Mouse (Mus musculus) layer of hippocampus, postnatal 14 days (tissue): ENCODE results near the gene Gm3127. TPM values are rescaled to one million over a fixed set of nuclear protein-coding genes. Genes with fewer than 3 reads are reported as not detected.
"Not testable (repeated sequence)": the region's sequence is repeated elsewhere in the genome, so short reads cannot be mapped to it uniquely, and the experiment has no call there.

Source experiments
- DNase-seq, 2 experiments: peaks; one replicate each; pipeline ENCODE4 v3.0.0; 2021 to 2022; ENCODE audit warnings: low spot score in 2 of 2, mixed read lengths in 1 of 2
- long read RNA-seq, 2 experiments: library from polyadenylated mRNA; stranded (forward); transcript quantifications; one replicate each; pipeline ENCODE4 v2.0.0; 2021
- total RNA-seq, 2 experiments: library from RNA; stranded (reverse); gene quantifications; 2 replicates each; pipeline ENCODE4 v1.2.3; 2021

The Gm3127 gene
- total RNA-seq, result not detected
- long read RNA-seq, experiment 1, result 0 reads
- long read RNA-seq, experiment 2, result 0 reads

DNA sequence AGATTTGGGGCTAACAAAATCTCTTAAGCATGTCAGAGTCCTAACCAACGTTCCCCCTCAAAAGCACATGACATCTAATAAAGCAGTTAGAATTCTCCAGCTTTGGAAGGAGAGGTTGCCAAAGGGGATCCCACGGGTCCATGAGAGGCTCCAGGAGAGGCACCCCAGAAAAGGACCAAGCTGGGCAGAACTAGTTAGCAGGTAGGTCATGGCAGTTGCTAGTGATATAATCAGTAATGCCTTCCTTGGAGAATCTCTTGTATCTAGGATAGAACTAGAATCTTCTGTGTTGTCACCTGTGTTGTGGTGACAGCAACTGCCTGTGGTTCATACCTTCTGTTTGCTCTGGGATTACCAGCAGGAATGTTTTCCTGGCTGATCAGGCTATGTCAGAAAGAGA is at the start of gene Gm3127:
Gm3127 (plus strand) TSS at position 301 of the 400 bp plus-strand sequence.
- not testable (repeated sequence) for DNase-seq

- not testable (repeated sequence) for DNase-seq
Measured at GRCm38 (mm10) chr14:4141646-4142045, 23.2 kb upstream of the Gm3127 start.

DNA sequence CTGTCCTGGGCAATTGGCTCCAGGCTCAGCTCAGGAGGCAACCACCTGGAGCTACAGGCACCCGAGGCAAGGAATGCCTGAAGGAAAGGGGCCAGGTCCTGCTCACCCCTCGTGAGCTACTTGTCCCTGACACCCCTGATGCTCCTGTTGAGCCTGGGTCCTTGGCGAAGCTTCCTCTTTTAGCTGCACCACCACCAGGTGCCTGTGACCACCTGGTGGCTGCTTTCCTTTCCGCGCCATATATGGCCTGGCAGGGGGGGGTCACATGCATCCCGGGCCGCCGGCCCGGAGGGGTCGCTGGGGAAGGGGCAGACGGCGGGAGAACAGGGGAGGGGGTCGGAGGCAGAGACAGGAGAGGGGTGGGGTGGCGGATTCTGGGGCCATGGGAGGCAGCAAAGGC is 17.2 kb downstream of the Gm3127 start:
- not testable (repeated sequence) for DNase-seq

- DNase-seq, result not testable (repeated sequence)
Measured at GRCm38 (mm10) chr14:4182491-4183210, 17.8 kb downstream of the Gm3127 start, which contains the start of gene Gm2974. TSS of gene Gm2974 (plus strand) at chr14:4182576.

DNA sequence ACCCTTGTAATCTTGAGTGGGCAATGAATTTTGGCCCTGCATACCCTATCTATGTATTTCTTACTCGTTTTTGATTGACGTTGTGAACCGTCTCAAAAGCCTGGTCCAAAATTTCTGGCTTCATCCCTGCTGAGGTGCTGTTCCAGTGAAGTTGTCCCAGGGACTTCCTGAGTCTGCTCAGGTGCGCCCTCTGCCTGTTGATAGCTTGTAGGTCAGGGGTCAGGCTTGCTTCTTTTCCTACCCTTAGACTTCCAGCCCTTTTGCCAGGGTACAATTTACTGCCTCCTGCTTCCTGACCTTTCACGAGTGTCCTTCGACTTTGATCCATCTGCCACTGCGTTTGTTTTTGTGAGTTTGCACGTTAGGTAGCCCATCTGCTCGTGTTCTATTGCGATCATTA is 18.5 kb downstream of the Gm3127 start:
- not testable (repeated sequence) for DNase-seq

Other genes with a start within 250 kb of the Gm3127 start
- gene Gm3029, start 233.3 kb upstream of the Gm3127 start, total RNA-seq, result not detected
- not detected for gene Gm3095, start 201.5 kb upstream of the Gm3127 start, total RNA-seq
- not detected for gene Gm3099, start 166.6 kb upstream of the Gm3127 start, total RNA-seq
- 1 to 10 TPM; 4.8 to 7.6 TPM for gene Gm5796, start 141.1 kb upstream of the Gm3127 start, total RNA-seq
- under 1 TPM in 1 of 2 experiments, not detected in 1; 0.51 TPM for gene Gm3115, start 80.9 kb upstream of the Gm3127 start, total RNA-seq
- gene Gm8108, start 54.5 kb upstream of the Gm3127 start, total RNA-seq, result 1 to 10 TPM; 5.7 to 9.4 TPM
- 1 to 10 TPM in 1 of 2 experiments, under 1 TPM in 1; 0.95 to 1.7 TPM for gene Gm2974, start 17.5 kb downstream of the Gm3127 start, total RNA-seq
- not detected for gene Gm3138, start 84.6 kb downstream of the Gm3127 start, total RNA-seq
- gene Gm3149, start 152.3 kb downstream of the Gm3127 start, total RNA-seq, result not detected
- 1 to 10 TPM in 1 of 2 experiments, under 1 TPM in 1; 0.55 to 1.4 TPM for gene 2610042L04Rik, start 169.7 kb downstream of the Gm3127 start, total RNA-seq
- not detected for gene Gm3159, start 232.5 kb downstream of the Gm3127 start, total RNA-seq